Mouse (Mus musculus) T-helper 17 cell (primary cell): ENCODE results near the gene Pon3.

Experiments
- in situ Hi-C, 2 experiments: fragments of 300-600 bp; cut with MboI, MseI; formaldehyde crosslinking; loops; 1 replicate in 1 of 2; 2 replicates in 1 of 2; pipeline ENCODE4 v1.15.1; 2025; ENCODE audit warnings: high pct_unique_total_duplicates in 2 of 2

Pon3 gene

GRCm38 (mm10) chr6:5255722-5256451 lies at the start of gene Pon3:
Gene Pon3 (minus strand): TSS chr6:5256286.
- in situ Hi-C loops, result no loop called here

- in situ Hi-C loops, result no loop called here
Measured at GRCm38 (mm10) chr6:5304956-5305355, 48.9 kb upstream of the Pon3 start.

- in situ Hi-C loops, result no loop called here
Measured at GRCm38 (mm10) chr6:5300629-5301028, 44.5 kb upstream of the Pon3 start.

DNA sequence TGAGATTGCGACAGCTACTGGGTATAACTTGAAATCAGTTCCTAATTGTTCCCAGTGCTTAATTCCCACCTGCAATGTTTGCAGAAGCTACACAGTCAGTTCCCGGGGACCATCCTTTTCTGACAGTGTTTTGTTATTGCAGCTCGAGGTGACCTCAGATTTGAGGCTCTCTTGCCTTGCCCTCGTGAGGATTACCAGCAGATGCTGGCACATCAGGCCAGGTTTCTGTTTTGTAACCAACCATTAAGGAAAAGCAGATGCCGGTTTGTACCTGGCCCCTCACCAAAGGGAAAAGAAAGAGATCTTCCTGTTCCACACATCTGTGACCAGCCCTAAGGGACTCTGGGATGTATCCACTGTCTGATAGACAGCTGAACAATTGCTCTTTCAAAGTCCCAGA lies 43.5 kb upstream of the Pon3 start:
- in situ Hi-C loops, result loop anchor here in 1 of 2 experiments (25.0 kb wide), 2 partner anchors 687 to 1737 kb away; partner anchors contain the start of gene Casd1

DNA sequence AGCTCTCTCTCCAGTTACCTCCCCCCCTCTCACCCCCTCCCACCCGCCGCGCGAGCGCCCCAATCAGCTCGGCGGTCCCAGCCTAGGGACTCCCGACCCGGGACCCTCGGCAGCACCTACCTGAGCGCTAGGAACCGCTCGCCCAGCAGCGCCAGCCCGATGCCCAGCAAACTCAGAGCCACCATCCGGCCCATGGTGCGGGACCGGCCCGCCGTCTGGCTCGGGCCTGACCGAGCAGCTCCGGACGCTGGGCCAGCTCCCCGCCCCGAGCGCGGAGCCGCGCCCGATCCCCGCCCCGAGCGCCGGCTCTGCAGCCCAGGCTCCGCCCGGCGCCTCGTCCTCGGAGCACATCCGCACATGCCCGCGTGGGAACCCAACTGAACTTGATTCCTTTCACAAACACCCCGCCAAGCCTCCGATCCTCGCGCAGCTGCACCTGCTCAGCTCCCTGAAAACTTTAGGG lies 42.0 kb upstream of the Pon3 start, which contains the start of gene Pon2:
Pon2 (minus strand) TSS at position 364 of the 463 bp plus-strand sequence.
- in situ Hi-C loops, result loop anchor here in 1 of 2 experiments (25.0 kb wide), 2 partner anchors 686 to 1736 kb away; partner anchors contain the start of gene Casd1

- in situ Hi-C loops, result loop anchor here in 1 of 2 experiments (25.0 kb wide), 2 partner anchors 685 to 1735 kb away; partner anchors contain the start of gene Casd1
Measured at GRCm38 (mm10) chr6:5297321-5298091, 41.4 kb upstream of the Pon3 start.

DNA sequence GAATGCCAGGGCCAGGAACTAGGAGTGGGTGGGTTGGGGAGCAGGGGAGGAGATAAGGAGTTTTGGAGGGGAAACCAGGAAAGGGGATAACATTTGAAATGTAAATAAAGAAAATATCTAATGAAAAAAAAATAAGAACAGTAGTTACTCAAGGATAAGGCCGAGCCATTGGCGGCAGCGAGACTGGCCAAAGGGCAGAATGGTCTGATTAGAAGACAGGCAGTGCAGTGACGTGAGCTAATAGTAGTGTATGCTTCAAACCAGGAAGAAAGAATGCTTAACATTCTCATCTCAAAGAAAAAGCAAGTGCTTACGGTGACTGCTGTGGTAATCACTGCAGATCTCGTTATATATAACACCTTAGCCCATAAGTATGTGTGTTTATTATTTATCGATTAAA lies 40.0 kb upstream of the Pon3 start:
- in situ Hi-C loops, result loop anchor here in 1 of 2 experiments (25.0 kb wide), 2 partner anchors 684 to 1734 kb away; partner anchors contain the start of gene Casd1

DNA sequence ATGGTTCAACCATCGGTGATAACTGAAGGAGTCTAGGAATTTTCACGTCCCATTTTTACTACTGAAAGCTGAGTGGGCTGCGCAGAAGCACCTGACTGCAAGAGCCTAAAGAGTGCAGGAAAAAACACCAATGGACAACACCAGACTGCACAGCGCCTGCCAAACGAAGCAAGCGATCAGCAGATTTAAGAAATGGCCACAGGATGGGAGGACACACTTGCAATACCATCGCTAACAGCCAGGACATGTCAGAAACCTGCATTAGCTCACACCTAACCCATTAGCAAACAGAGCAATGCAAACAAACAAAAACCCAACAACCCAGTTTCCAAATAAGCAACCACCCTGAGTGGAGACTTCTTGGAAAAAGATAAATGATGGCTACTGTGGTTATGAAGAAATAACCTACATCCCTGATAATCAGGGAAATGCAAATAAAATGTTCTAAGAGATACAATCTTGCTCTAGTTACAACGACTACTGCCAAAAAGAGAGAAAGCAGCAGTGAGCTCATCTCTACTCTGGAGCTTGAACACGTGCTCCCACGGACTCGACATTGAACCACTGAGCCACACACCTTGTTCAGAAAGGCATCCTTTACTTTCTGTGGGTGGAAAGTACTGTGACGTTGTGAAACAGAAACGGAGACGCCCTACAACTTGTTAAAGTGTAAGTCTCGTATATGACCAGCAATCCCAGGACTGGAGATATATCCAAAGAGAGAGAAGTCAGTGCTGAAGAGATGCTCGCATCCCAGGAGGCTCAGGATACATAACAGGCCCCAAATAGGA lies 38.8 kb upstream of the Pon3 start:
- in situ Hi-C loops, result loop anchor here in 1 of 2 experiments (25.0 kb wide), 2 partner anchors 683 to 1733 kb away; partner anchors contain the start of gene Casd1

GRCm38 (mm10) chr6:5292841-5293240 lies 36.8 kb upstream of the Pon3 start:
- in situ Hi-C loops, result loop anchor here in 1 of 2 experiments (25.0 kb wide), 2 partner anchors 681 to 1731 kb away; partner anchors contain the start of gene Casd1

- in situ Hi-C loops, result loop anchor here in 1 of 2 experiments (25.0 kb wide), 2 partner anchors 679 to 1729 kb away; partner anchors contain the start of gene Casd1
Measured at GRCm38 (mm10) chr6:5291450-5291849, 35.4 kb upstream of the Pon3 start.

- in situ Hi-C loops, result loop anchor here in 1 of 2 experiments (25.0 kb wide), 2 partner anchors 676 to 1726 kb away; partner anchors contain the start of gene Casd1
Measured at GRCm38 (mm10) chr6:5287919-5288318, 31.8 kb upstream of the Pon3 start.

- in situ Hi-C loops, result loop anchor here in 1 of 2 experiments (25.0 kb wide), 2 partner anchors 675 to 1725 kb away; partner anchors contain the start of gene Casd1
Measured at GRCm38 (mm10) chr6:5287392-5287791, 31.3 kb upstream of the Pon3 start.

DNA sequence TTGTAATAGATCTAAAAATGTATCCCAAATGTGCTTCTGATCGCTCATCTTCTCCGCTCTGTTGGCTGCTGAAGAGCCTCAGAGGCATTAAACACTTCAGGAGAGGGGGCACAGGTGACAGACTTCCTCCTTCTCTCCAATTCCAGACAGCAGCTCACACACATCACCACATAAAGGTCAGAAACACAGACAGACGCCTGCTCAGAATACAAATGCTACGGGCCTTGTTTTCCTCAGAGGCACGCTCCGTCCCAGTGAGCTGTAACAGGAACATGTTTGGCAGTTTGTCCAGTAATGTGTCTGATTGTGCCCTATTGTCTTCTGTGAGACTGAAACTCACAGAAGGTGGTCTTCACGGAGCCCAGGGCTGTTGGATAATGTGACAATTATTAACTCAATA lies 26.3 kb upstream of the Pon3 start:
- in situ Hi-C loops, result loop anchor here in 1 of 2 experiments (25.0 kb wide), 2 partner anchors 670 to 1720 kb away; partner anchors contain the start of gene Casd1

GRCm38 (mm10) chr6:5280576-5281305 lies 24.7 kb upstream of the Pon3 start:
- in situ Hi-C loops, result loop anchor here in 1 of 2 experiments (25.0 kb wide), 2 partner anchors 668 to 1718 kb away; partner anchors contain the start of gene Casd1

DNA sequence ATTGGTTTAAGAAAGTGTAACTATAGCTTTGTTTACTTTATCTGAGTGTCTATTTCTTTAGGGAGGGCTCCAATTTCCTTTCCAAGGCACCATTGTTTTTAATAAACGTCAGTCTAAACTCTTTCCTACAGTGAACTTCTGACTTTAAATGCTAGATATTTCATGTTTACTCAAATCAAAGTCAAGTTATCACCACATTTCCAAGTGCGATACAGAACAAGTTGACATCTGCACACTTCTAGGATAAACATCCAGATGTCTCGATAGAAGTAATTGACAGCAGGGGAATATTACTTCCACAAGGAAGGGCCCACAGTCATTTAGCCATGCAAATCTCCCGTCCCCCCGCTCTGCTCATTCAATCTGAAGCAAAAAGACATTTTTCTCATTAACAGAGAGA lies 21.9 kb upstream of the Pon3 start:
- in situ Hi-C loops, result loop anchor here in 1 of 2 experiments (25.0 kb wide), 2 partner anchors 666 to 1716 kb away; partner anchors contain the start of gene Casd1

DNA sequence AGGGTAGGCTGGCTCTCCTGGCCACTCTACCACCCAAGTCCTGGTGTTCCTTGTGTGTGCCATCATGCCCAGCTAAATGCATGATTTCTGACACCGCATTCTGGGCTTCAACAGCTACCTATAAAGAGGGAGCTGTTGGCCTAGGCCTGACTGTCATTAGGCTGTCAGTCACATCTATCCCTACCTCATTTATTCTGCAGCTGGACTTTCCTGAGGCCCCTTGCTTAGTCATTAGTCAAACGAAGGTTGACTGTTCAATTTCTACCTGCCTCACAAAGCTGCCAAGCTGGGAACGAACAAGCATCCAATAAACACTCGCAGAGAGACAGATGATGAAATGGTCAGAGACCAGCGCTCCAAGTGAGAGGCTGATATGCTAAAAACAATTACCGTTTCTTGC lies 13.6 kb upstream of the Pon3 start:
- in situ Hi-C loops, result no loop called here

DNA sequence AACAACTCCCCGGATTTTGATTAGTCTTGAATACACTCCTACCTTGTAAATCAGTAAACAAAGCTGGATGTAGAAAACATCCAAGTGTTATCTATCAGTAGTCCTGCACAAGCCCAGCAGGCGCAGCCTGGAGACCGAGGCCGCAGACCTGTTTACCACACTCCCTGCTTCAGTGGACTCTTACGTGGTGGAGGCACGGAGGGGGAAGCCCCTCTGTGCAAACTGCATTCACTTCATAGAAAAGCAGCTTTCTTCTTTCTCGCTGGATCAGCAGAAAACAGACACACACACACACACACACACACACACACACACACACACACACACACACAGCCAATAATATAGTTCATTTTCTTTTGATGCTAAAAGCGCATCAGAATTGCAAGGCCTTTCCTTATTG lies 8.7 kb upstream of the Pon3 start:
- in situ Hi-C loops, result no loop called here

GRCm38 (mm10) chr6:5263250-5263999 lies 7.3 kb upstream of the Pon3 start:
- in situ Hi-C loops, result no loop called here
